Mouse (Mus musculus) adrenal gland, adult 18-20 months (tissue): ENCODE data around the gene Bcl2l2. TPM values are rescaled to one million over a fixed set of nuclear protein-coding genes. Genes with fewer than 3 reads are reported as not detected.

Experiments used
- DNase-seq, 2 experiments: peaks; one replicate each; pipeline ENCODE4 v3.0.0; 2021 to 2022; ENCODE audit warnings: low spot score in 2 of 2
- total RNA-seq, 2 experiments: library from RNA; stranded (reverse); gene quantifications; 1 replicate in 1 of 2; 2 replicates in 1 of 2; pipeline ENCODE4 v1.2.3; 2021

The Bcl2l2 gene
- total RNA-seq, 2 experiments from 2014 or later, result 53.1 to 59.3 TPM

GRCm38 (mm10) chr14:54892200-54892599, 9.0 kb downstream of the Bcl2l2 start, which contains the start of gene Pabpn1:
Gene Pabpn1, plus strand, starts transcription at chr14:54892500.
- no peak for DNase-seq

GRCm38 (mm10) chr14:54893651-54894181, 10.5 kb downstream of the Bcl2l2 start:
- DNase-seq, result peak; percentile 91 to 94

- peak; percentile 65 to 73 for DNase-seq
These were observed 11.3 kb downstream of the Bcl2l2 start for GRCm38 (mm10) chr14:54894296-54895151.

GRCm38 (mm10) chr14:54897445-54897844, 14.3 kb downstream of the Bcl2l2 start:
- no peak for DNase-seq

- no peak for DNase-seq
These were observed 17.2 kb downstream of the Bcl2l2 start for GRCm38 (mm10) chr14:54900383-54900782.

- DNase-seq, result no peak
These were observed 20.5 kb downstream of the Bcl2l2 start for GRCm38 (mm10) chr14:54903641-54904040.

GRCm38 (mm10) chr14:54908682-54909081, 25.5 kb downstream of the Bcl2l2 start:
- DNase-seq, result no peak

GRCm38 (mm10) chr14:54912109-54912850, 29.1 kb downstream of the Bcl2l2 start:
- no peak for DNase-seq

GRCm38 (mm10) chr14:54912886-54913285, 29.7 kb downstream of the Bcl2l2 start, which contains the start of gene Slc22a17:
Gene Slc22a17, minus strand, starts transcription at chr14:54913132.
- peak; percentile 65 to 68 for DNase-seq

- no peak for DNase-seq
These were observed 30.2 kb downstream of the Bcl2l2 start for GRCm38 (mm10) chr14:54913343-54913742.

GRCm38 (mm10) chr14:54920076-54920685, 37.0 kb downstream of the Bcl2l2 start:
- no peak for DNase-seq

- no peak for DNase-seq
These were observed 41.6 kb downstream of the Bcl2l2 start for GRCm38 (mm10) chr14:54924641-54925348.

GRCm38 (mm10) chr14:54925349-54926342, 42.5 kb downstream of the Bcl2l2 start, which contains the start of gene Efs:
Gene Efs, minus strand, starts transcription at chr14:54926126.
- DNase-seq, result peak; percentile 18 to 39

GRCm38 (mm10) chr14:54926401-54927158, 43.4 kb downstream of the Bcl2l2 start:
- DNase-seq, result peak in 1 of 2 experiments; percentile 29

- no peak for DNase-seq
These were observed 44.1 kb downstream of the Bcl2l2 start for GRCm38 (mm10) chr14:54927296-54927695.

GRCm38 (mm10) chr14:54929801-54930200, 46.6 kb downstream of the Bcl2l2 start:
- no peak for DNase-seq

GRCm38 (mm10) chr14:54930431-54930830, 47.3 kb downstream of the Bcl2l2 start:
- no peak for DNase-seq

GRCm38 (mm10) chr14:54932645-54933150, 49.5 kb downstream of the Bcl2l2 start, which contains the start of gene Il25:
Gene Il25, plus strand, starts transcription at chr14:54932695.
- DNase-seq, result no peak
